Mouse (Mus musculus) midbrain, embryonic 14.5 days (tissue): Measurements from ENCODE around the gene 4930505A04Rik. TPM values are rescaled to one million over a fixed set of nuclear protein-coding genes. Genes with fewer than 3 reads are reported as not detected.

Experiments
- ATAC-seq: fragments of 200-750 bp; cut with Nextera tagmentation; 2 replicates; pipeline ENCODE4 v1.8.0; 2017; ENCODE audit warnings: moderate number of reproducible peaks, moderate library complexity; ENCODE audit not compliant: low FRiP score, low TSS enrichment
- DNase-seq: peaks from one replicate; pipeline ENCODE4 v3.0.0-alpha.2; 2015
- H3K27ac ChIP-seq: fragments of 300-500 bp; sonication (generic); replicated peaks from 2 replicates; pipeline ENCODE4 v1.5.1; 2014; ENCODE audit warnings: mild to moderate bottlenecking, low read depth, low read length, moderate library complexity
- H3K27me3 ChIP-seq: fragments of 300-500 bp; sonication (generic); 2 replicates; pipeline ENCODE4 v1.6.1; 2014; ENCODE audit warnings: low read length, control low read depth, mixed read lengths; ENCODE audit not compliant: control insufficient read depth, insufficient read depth
- H3K36me3 ChIP-seq: fragments of 300-500 bp; sonication (generic); 2 replicates; pipeline ENCODE4 v1.6.1; 2014; ENCODE audit warnings: low read length, control low read depth; ENCODE audit not compliant: control insufficient read depth, insufficient read depth
- H3K4me1 ChIP-seq: fragments of 300-500 bp; sonication (generic); 2 replicates; pipeline ENCODE4 v1.6.1; 2014; ENCODE audit warnings: mild to moderate bottlenecking, antibody characterized with exemption, low read length, control low read depth; ENCODE audit not compliant: control insufficient read depth, insufficient read depth
- H3K4me2 ChIP-seq: fragments of 300-500 bp; sonication (generic); 2 replicates; pipeline ENCODE4 v1.6.1; 2014; ENCODE audit warnings: mild to moderate bottlenecking, low read length, moderate library complexity
- H3K4me3 ChIP-seq: fragments of 300-500 bp; sonication (generic); replicated peaks from 2 replicates; pipeline ENCODE4 v1.5.1; 2014; ENCODE audit warnings: low read depth, low read length
- H3K9ac ChIP-seq: fragments of 300-500 bp; sonication (generic); replicated peaks from 2 replicates; pipeline ENCODE4 v1.6.1; 2014; ENCODE audit warnings: mild to moderate bottlenecking, low read length, moderate library complexity
- H3K9me3 ChIP-seq: fragments of 300-500 bp; sonication (generic); 2 replicates; pipeline ENCODE4 v1.6.1; 2016; ENCODE audit warnings: low read length, control low read depth, mixed read lengths; ENCODE audit not compliant: control insufficient read depth
- WGBS: fragments of 180-500 bp; shearing (Covaris S2); extraction: QIAGEN DNeasy Blood & Tissue Kit; methylation state at CpG from one replicate; pipeline ENCODE4 v1.1.7; 2014; 5-methylcytosine and 5-hydroxymethylcytosine counted together
- polyA plus RNA-seq: library from polyadenylated mRNA; unstranded; fragments of >200 nt; fragmentation: Nextera tagmentation; extraction: Ambion mirVana; gene quantifications from 2 replicates; pipeline ENCODE4 v1.2.1, GENCODE M21; 2014

4930505A04Rik gene
- polyA plus RNA-seq, 1 experiment from 2014 or later: 0.32 TPM

DNA sequence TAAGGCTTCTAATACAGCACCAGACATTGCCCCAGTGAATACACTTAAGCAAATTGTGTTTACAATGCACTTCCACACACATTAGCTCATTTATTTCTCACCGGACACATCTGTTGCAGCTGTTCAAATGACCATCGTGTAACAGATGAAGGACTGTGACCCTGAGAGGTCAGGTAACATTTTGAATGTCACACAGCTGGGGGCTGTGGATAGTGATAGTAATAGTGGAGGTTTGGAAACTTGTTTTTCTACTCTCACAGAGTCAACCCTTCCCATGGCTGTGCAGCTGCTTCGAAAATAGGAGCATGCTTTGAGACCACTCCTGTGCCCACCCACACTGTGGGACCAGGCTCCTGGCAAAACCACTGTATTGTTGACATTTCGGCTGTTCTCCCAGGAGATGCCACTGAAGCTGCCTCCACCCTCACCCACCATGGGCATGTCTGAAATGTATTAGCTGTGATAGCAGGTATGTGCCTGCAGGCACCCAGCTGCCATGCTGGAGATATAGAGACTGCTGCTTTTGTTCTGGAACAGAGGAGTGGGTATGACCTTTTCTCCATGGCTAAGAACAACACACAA is 66.9 kb downstream of the 4930505A04Rik start:
- no peak overlapping the region for H3K4me3 ChIP-seq
- H3K4me2 ChIP-seq: no peak overlapping the region
- no peak for DNase-seq
- no peaks in the 10 kb centered on the region for H3K36me3 ChIP-seq
- no peaks in the 10 kb centered on the region for H3K9me3 ChIP-seq
- no peak overlapping the region for H3K9ac ChIP-seq
- peak; percentile 37; the same call in 1 of the 2 replicates for ATAC-seq
- H3K27ac ChIP-seq: no peak overlapping the region
- H3K4me1 ChIP-seq: no peaks in the 10 kb centered on the region
- no peaks in the 10 kb centered on the region for H3K27me3 ChIP-seq
- 71% methylated on average over 4 of the region's 4 CpGs for WGBS

DNA sequence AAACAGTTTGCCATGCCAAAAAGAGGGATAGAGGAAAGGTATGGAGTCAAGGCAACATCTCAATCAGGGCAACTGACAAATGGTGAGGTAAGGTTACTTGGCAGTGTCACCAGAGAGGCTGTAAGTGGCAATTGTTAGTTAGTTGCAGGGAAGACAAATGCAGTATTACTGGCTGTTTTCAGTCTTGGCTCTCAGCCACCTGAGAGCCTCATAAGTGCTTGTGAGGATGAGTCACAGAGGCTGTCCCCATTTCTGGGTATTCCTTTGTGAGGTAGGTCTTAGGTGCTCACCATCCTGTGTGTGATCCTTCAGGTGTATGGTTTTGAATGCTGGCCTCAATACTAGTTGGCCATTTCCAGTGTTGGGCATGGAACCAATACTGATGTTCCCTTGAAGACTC is 77.3 kb downstream of the 4930505A04Rik start:
- no peak for ATAC-seq
- DNase-seq: no peak

DNA sequence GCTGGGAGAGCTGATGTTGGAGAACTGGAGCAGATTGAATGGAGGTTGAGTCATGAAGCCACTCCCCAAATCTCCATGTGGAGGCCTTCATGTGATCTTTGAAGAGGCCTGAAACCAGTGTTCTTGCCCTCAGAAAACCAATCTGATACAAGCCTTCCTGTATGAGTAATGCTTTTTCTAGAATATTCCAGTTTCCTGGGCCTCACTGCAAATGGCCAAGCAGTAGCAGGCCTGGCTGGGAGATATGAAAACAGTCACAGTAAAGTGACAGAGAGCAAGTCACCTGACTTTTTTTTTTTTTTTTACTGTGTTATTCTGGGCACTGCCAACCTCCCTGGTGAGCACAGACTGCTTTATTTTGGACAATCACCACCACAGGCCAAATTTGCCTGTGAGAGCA is 88.6 kb downstream of the 4930505A04Rik start:
- no peaks in the 10 kb centered on the region for H3K4me1 ChIP-seq
- no peaks in the 10 kb centered on the region for H3K27me3 ChIP-seq
- 0 out of 2 replicates have a peak, but pooled peaks cover 3% of the 10 kb centered on the region for H3K9me3 ChIP-seq
- H3K9ac ChIP-seq: no peak overlapping the region
- H3K36me3 ChIP-seq: no peaks in the 10 kb centered on the region
- ATAC-seq (no peak), DNase-seq (no peak)
- no peak overlapping the region for H3K27ac ChIP-seq
- no peak overlapping the region for H3K4me2 ChIP-seq
- no peak overlapping the region for H3K4me3 ChIP-seq

More for the DNA sequence above, 77.3 kb downstream of the 4930505A04Rik start:
- no peak overlapping the region for H3K4me2 ChIP-seq
- H3K27me3 ChIP-seq: no peaks in the 10 kb centered on the region
- no peaks in the 10 kb centered on the region for H3K4me1 ChIP-seq
- H3K36me3 ChIP-seq: no peaks in the 10 kb centered on the region
- no peak overlapping the region for H3K4me3 ChIP-seq
- no peak overlapping the region for H3K9ac ChIP-seq
- H3K27ac ChIP-seq: no peak overlapping the region
- no peaks in the 10 kb centered on the region for H3K9me3 ChIP-seq

Other genes starting within 250 kb of the 4930505A04Rik start
- 152 and 181 TPM in 2 replicates for gene Sptbn1, start 203.7 kb downstream of the 4930505A04Rik start, polyA plus RNA-seq
- 17.4 and 21.8 TPM in 2 replicates for gene Acyp2, start 177.8 kb upstream of the 4930505A04Rik start, polyA plus RNA-seq